Mouse (Mus musculus) WW6 (cell line): ENCODE data around the gene Prim2.
A peak's percentile ranks its signal among the peaks of the same experiment; 100 is the strongest.

Experiments
- DNase-seq: peaks from one replicate; pipeline ENCODE4 v3.0.0-alpha.2; 2013; ENCODE audit warnings: low read depth, low spot score

Gene Prim2

GRCm38 (mm10) chr1:33604087-33604699, 65.4 kb downstream of the Prim2 start:
- DNase-seq, result no peak

GRCm38 (mm10) chr1:33599698-33600097, 69.9 kb downstream of the Prim2 start:
- no peak for DNase-seq

- DNase-seq, result no peak
These were observed 70.5 kb downstream of the Prim2 start for GRCm38 (mm10) chr1:33599019-33599667.

GRCm38 (mm10) chr1:33597043-33597442, 72.6 kb downstream of the Prim2 start:
- no peak for DNase-seq

GRCm38 (mm10) chr1:33595936-33596335, 73.7 kb downstream of the Prim2 start:
- DNase-seq, result no peak

- no peak for DNase-seq
These were observed 74.6 kb downstream of the Prim2 start for GRCm38 (mm10) chr1:33594966-33595365.

- no peak for DNase-seq
These were observed 75.7 kb downstream of the Prim2 start for GRCm38 (mm10) chr1:33593718-33594388.

GRCm38 (mm10) chr1:33591997-33592608, 77.5 kb downstream of the Prim2 start:
- DNase-seq, result no peak

- no peak for DNase-seq
These were observed 78.8 kb downstream of the Prim2 start for GRCm38 (mm10) chr1:33590556-33591411.

- DNase-seq, result no peak
These were observed 80.1 kb downstream of the Prim2 start for GRCm38 (mm10) chr1:33589531-33589930.

- DNase-seq, result no peak
These were observed 81.0 kb downstream of the Prim2 start for GRCm38 (mm10) chr1:33588557-33588956.

GRCm38 (mm10) chr1:33584590-33584978, 85.0 kb downstream of the Prim2 start:
- DNase-seq, result no peak

GRCm38 (mm10) chr1:33583817-33584589, 85.6 kb downstream of the Prim2 start:
- no peak for DNase-seq

GRCm38 (mm10) chr1:33578593-33578992, 91.0 kb downstream of the Prim2 start:
- DNase-seq, result no peak

- no peak for DNase-seq
These were observed 95.1 kb downstream of the Prim2 start for GRCm38 (mm10) chr1:33574459-33574858.

GRCm38 (mm10) chr1:33565764-33566401, 103.7 kb downstream of the Prim2 start:
- DNase-seq, result peak; percentile 33

GRCm38 (mm10) chr1:33564032-33564431, 105.6 kb downstream of the Prim2 start:
- DNase-seq, result no peak

- no peak for DNase-seq
These were observed 106.0 kb downstream of the Prim2 start for GRCm38 (mm10) chr1:33563611-33564010.

GRCm38 (mm10) chr1:33556638-33557037, 113.0 kb downstream of the Prim2 start:
- DNase-seq, result no peak

- peak; percentile 20 for DNase-seq
These were observed 114.0 kb downstream of the Prim2 start for GRCm38 (mm10) chr1:33555626-33556025.
